Mouse (Mus musculus): Measurements from ENCODE around the gene Zfp541.

DNA sequence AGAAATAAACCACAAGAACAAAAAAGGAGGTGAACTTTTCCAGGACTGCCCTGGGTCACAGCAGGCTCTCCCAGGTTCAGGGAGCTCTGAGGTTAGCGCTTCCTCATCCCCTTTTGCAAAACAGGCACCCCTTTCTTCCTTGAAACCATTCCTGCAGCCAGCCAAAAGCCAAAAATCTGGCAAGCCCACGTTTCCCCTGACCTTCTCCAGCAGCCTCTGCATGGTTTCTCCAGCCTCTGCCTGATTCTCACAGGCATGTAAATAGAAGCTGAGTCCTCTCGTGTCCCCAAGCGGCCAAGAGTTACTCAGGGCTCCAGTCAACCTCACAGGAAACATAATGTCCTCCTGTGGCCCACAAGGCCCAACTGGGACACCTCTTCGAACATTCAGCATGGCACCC, 46.2 kb upstream of the Zfp541 start:
- TF ChIP-seq CTCF (IDR thresholded peaks at IDR 0.05; ENCODE audit: extremely low read depth, insufficient read length, insufficient replicate concordance, low read depth, low read length) (no peak), POLR2A (IDR thresholded peaks at IDR 0.05; ENCODE audit: low read depth, low read length) (no peak)

Measured in small intestine, adult 2 months (tissue).